Mouse (Mus musculus) forebrain, embryonic 16.5 days (tissue): Measurements from ENCODE around the gene Tmem117. TPM values are rescaled to one million over a fixed set of nuclear protein-coding genes. Genes with fewer than 3 reads are reported as not detected.

ENCODE experiments used
- ATAC-seq: fragments of 200-750 bp; cut with Nextera tagmentation; 2 replicates; pipeline ENCODE4 v1.8.0; 2017; ENCODE audit warnings: mild to moderate bottlenecking, moderate library complexity
- H3K27ac ChIP-seq: fragments of 300-500 bp; sonication (generic); 2 replicates; pipeline ENCODE4 v1.5.1; 2014; ENCODE audit warnings: low read length, control low read depth
- H3K27me3 ChIP-seq: fragments of 300-500 bp; sonication (generic); replicated peaks from 2 replicates; pipeline ENCODE4 v1.6.1; 2014; ENCODE audit warnings: low read length; ENCODE audit not compliant: control insufficient read depth, insufficient read depth
- H3K36me3 ChIP-seq: fragments of 300-500 bp; sonication (generic); 2 replicates; pipeline ENCODE4 v1.6.1; 2014; ENCODE audit not compliant: control insufficient read depth, insufficient read depth
- H3K4me1 ChIP-seq: fragments of 300-500 bp; sonication (generic); replicated peaks from 2 replicates; pipeline ENCODE4 v1.6.1; 2014; ENCODE audit warnings: low read length; ENCODE audit not compliant: control insufficient read depth, insufficient read depth
- H3K4me2 ChIP-seq: fragments of 300-500 bp; sonication (generic); 2 replicates; pipeline ENCODE4 v1.6.1; 2014; ENCODE audit warnings: mild to moderate bottlenecking, low read length, control low read depth
- H3K4me3 ChIP-seq: fragments of 300-500 bp; sonication (generic); replicated peaks from 2 replicates; pipeline ENCODE4 v1.5.1; 2014; ENCODE audit warnings: mild to moderate bottlenecking, low read length, control low read depth
- H3K9ac ChIP-seq: fragments of 300-500 bp; sonication (generic); replicated peaks from 2 replicates; pipeline ENCODE4 v1.6.1; 2014; ENCODE audit warnings: low read depth, low read length, control low read depth
- H3K9me3 ChIP-seq: fragments of 300-500 bp; sonication (generic); 2 replicates; pipeline ENCODE4 v1.6.1; 2016; ENCODE audit warnings: low read length; ENCODE audit not compliant: control insufficient read depth
- WGBS: fragments of 180-500 bp; shearing (Covaris S2); extraction: QIAGEN DNeasy Blood & Tissue Kit; methylation state at CpG from one replicate; pipeline ENCODE4 v1.1.7; 2014; 5-methylcytosine and 5-hydroxymethylcytosine counted together
- polyA plus RNA-seq: library from polyadenylated mRNA; unstranded; fragments of >200 nt; fragmentation: Nextera tagmentation; extraction: Ambion mirVana; gene quantifications from 2 replicates; pipeline ENCODE4 v1.2.1, GENCODE M21; 2015

The Tmem117 gene
- polyA plus RNA-seq, 1 experiment from 2014 or later: 5.4 TPM

GRCm38 (mm10) chr15:94638207-94638606, 9.2 kb downstream of the Tmem117 start:
- Histone ChIP-seq H3K9ac (no peak overlapping the region), H3K27me3 (peaks cover 3% of the 10 kb centered on the region), H3K4me1 (0 out of 2 replicates have a peak, but pooled peaks cover 6% of the 10 kb centered on the region), H3K4me2 (no peak overlapping the region), H3K9me3 (no peaks in the 10 kb centered on the region), H3K4me3 (no peak overlapping the region), H3K36me3 (no peaks in the 10 kb centered on the region), H3K27ac (no peak overlapping the region)
- WGBS: 71% methylated on average over 2 of the region's 2 CpGs
- ATAC-seq: no peak

GRCm38 (mm10) chr15:94639126-94639525, 10.1 kb downstream of the Tmem117 start:
- ATAC-seq: no peak
- 96% methylated on average over 2 of the region's 2 CpGs for WGBS
- Histone ChIP-seq H3K36me3 (no peaks in the 10 kb centered on the region), H3K9me3 (no peaks in the 10 kb centered on the region), H3K4me1 (0 out of 2 replicates have a peak, but pooled peaks cover 6% of the 10 kb centered on the region), H3K4me2 (no peak overlapping the region), H3K27me3 (peaks cover 7% of the 10 kb centered on the region), H3K9ac (no peak overlapping the region), H3K27ac (no peak overlapping the region), H3K4me3 (no peak overlapping the region)

- Histone ChIP-seq H3K27ac (no peak overlapping the region), H3K4me2 (no peak overlapping the region)
- ATAC-seq: no peak
Measured at GRCm38 (mm10) chr15:94646012-94646411, 17.0 kb downstream of the Tmem117 start.

GRCm38 (mm10) chr15:94648430-94648829, 19.4 kb downstream of the Tmem117 start:
- H3K4me2 ChIP-seq: no peak overlapping the region
- no peak overlapping the region for H3K9ac ChIP-seq
- H3K27me3 ChIP-seq: peaks cover 19% of the 10 kb centered on the region
- 33% methylated on average over 8 of the region's 8 CpGs for WGBS
- peaks cover 35% of the 10 kb centered on the region for H3K4me1 ChIP-seq
- no peaks in the 10 kb centered on the region for H3K36me3 ChIP-seq
- H3K9me3 ChIP-seq: no peaks in the 10 kb centered on the region
- no peak for ATAC-seq
- no peak overlapping the region for H3K4me3 ChIP-seq
- H3K27ac ChIP-seq: no peak overlapping the region

More at GRCm38 (mm10) chr15:94646012-94646411, 17.0 kb downstream of the Tmem117 start:
- H3K4me3 ChIP-seq: no peak overlapping the region
- no peaks in the 10 kb centered on the region for H3K9me3 ChIP-seq
- peaks cover 26% of the 10 kb centered on the region for H3K4me1 ChIP-seq
- WGBS: 2% methylated on average over 6 of the region's 6 CpGs
- no peaks in the 10 kb centered on the region for H3K36me3 ChIP-seq
- peaks cover 24% of the 10 kb centered on the region for H3K27me3 ChIP-seq
- no peak overlapping the region for H3K9ac ChIP-seq

GRCm38 (mm10) chr15:94649071-94649765, 20.2 kb downstream of the Tmem117 start:
- no peak overlapping the region for H3K4me3 ChIP-seq
- 40% methylated on average over 17 of the region's 17 CpGs for WGBS
- H3K4me2 ChIP-seq: no peak overlapping the region
- H3K27me3 ChIP-seq: peaks cover 18% of the 10 kb centered on the region
- no peak overlapping the region for H3K27ac ChIP-seq
- no peak overlapping the region for H3K9ac ChIP-seq
- no peaks in the 10 kb centered on the region for H3K36me3 ChIP-seq
- no peak for ATAC-seq
- no peaks in the 10 kb centered on the region for H3K9me3 ChIP-seq
- H3K4me1 ChIP-seq: peaks cover 37% of the 10 kb centered on the region

DNA sequence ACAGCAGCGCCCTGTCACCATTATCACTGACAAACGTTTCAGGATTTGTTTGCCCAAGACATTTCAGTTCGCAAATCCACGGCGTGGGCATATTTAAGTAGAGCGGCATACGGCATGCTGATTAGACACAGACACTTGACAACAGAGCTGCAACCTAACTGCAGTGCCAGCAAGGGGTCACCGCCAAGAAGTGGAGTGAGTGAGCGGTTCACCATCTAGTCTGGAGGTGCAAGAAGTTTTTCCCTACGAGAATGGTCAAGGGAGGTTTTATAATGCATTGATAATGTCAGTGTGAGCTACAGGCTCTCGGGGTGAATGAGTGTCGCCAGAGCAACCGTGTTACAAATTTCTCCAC, 20.7 kb downstream of the Tmem117 start:
- H3K9me3 ChIP-seq: no peaks in the 10 kb centered on the region
- WGBS: 48% methylated on average over 13 of the region's 13 CpGs
- no peaks in the 10 kb centered on the region for H3K36me3 ChIP-seq
- no peak overlapping the region for H3K9ac ChIP-seq
- ATAC-seq: no peak
- peaks cover 37% of the 10 kb centered on the region for H3K4me1 ChIP-seq
- H3K4me3 ChIP-seq: no peak overlapping the region
- H3K27me3 ChIP-seq: peaks cover 14% of the 10 kb centered on the region
- no peak overlapping the region for H3K27ac ChIP-seq
- H3K4me2 ChIP-seq: no peak overlapping the region

DNA sequence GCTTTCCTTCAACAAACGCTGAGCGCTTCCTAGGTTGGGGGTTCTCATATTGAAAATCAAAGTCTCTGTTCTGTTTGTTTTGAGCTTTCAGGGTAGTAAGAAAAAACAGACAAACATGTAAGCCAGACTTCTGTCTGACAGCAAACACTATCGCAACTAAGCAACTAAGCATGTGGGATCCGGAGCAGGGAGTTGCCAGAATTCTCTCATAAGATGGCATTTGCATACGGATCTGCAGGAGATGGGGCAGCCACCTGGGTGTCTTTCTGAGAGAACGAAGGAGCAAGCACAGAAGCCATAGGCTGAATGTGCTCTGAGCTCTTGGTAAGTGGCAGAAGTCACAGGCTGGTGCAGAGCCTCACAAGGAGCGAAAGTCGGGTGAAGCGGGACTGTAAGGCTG, 22.3 kb downstream of the Tmem117 start:
- WGBS: 61% methylated on average over 9 of the region's 9 CpGs
- no peak for ATAC-seq
- Histone ChIP-seq H3K9me3 (no peaks in the 10 kb centered on the region), H3K9ac (no peak overlapping the region), H3K4me1 (peaks cover 34% of the 10 kb centered on the region), H3K36me3 (no peaks in the 10 kb centered on the region), H3K27me3 (peaks cover 13% of the 10 kb centered on the region), H3K4me3 (no peak overlapping the region), H3K27ac (no peak overlapping the region), H3K4me2 (no peak overlapping the region)

DNA sequence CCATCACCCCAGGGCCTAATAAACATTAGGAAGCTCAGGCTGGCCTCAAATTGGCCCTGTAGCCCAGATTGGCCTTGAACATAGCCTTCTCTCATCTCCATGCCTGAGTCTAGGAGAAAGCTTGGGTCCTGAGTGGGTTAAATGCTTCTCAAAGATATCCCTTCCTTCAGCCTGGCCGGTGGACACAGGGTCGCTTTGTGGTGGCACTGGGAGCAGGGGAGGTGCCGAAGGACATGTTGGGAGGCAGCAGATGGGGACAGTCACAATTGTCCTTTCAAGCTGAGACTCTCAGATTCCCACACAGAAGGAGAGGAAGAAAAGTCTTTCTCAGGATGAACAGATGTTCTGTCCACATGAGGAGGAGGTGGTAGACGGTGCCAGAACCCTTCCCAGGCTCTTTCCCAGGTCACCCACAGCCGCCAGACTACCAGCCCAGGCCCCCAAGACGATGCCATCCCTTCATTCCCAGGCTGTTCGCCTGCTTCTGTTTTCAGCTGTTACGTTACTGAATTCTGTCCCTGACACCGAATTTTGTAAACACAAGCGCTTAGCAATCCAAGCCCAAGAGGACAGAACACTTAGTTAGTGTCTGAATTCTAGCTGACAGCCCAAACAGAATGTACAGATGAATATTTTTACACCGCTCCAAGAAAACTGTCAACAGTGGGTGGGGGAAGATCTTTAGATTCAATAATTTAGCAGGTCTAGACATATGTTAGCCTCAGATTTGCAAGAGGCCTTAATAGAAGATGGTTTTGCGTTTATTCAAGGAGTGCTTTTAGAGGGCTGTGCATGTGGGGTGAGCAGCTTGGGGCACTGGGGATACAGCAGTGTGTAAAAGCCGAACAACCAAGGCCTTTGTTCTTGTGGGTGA, 23.2 kb downstream of the Tmem117 start:
- Histone ChIP-seq H3K36me3 (no peaks in the 10 kb centered on the region), H3K27ac (peak overlapping the region; percentile 67), H3K4me3 (no peak overlapping the region), H3K9me3 (no peaks in the 10 kb centered on the region), H3K27me3 (peaks cover 10% of the 10 kb centered on the region), H3K9ac (no peak overlapping the region), H3K4me1 (peaks cover 34% of the 10 kb centered on the region), H3K4me2 (no peak overlapping the region)
- 50% methylated on average over 13 of the region's 13 CpGs for WGBS
- peak; percentile 67 for ATAC-seq

GRCm38 (mm10) chr15:94652843-94653206, 23.8 kb downstream of the Tmem117 start:
- Histone ChIP-seq H3K9me3 (no peaks in the 10 kb centered on the region), H3K9ac (no peak overlapping the region), H3K36me3 (no peaks in the 10 kb centered on the region), H3K27ac (peak overlapping the region; percentile 7; the same call in 1 of the 2 replicates), H3K4me3 (no peak overlapping the region), H3K4me2 (no peak overlapping the region), H3K27me3 (peaks cover 9% of the 10 kb centered on the region), H3K4me1 (peaks cover 34% of the 10 kb centered on the region)
- WGBS: 46% methylated on average over 3 of the region's 3 CpGs
- peak; percentile 11; the same call in 1 of the 2 replicates for ATAC-seq
